Mouse (Mus musculus): ENCODE data around the gene Sbno2.

Gene Sbno2

DNA sequence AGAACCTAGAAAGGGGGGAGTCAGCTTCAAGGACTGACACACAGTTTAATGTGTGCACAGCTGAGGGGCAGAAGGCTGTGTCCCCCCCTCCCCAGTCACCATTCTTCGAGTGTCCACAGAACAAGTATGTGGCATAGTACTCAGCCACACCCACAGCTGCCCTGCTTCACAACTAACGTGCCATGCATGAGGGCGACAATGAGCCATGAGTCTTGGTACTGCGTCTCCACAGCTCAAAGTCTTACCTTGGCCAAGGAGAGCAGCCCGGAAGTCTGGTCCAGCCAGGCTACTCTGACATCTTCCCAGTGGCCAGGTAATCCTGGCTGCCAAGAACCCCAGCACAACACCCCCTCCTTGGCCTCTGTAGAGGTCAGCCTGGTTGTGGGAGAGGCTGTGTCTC is 12.7 kb downstream of the Sbno2 start:
- no peak for DNase-seq (ENCODE audit: low spot score in 2 of 2)

DNA sequence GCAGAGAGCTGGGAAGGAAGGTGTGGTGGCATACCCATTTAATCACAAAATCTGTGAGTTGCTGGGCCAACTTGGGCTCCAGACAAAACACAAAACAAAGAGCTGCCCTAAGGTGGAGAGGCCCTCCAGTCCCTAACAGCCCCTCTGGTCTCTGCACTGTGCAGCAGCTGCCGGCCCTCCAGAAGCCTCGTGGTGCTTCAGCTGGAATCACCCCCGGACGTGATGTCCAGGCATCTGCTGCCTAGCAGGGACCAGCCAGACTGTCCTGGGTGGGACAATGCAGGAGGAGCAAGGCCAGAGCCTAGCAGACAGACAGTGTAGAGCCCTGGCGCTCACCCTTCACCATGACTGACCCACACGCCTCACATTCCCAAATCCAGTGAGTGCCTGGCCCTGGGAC is 13.8 kb downstream of the Sbno2 start:
- no peak for DNase-seq (ENCODE audit: low spot score in 2 of 2)

- no peak for DNase-seq (ENCODE audit: low spot score in 2 of 2)
Measured at GRCm38 (mm10) chr10:80089146-80089545, 16.2 kb downstream of the Sbno2 start.

GRCm38 (mm10) chr10:80087483-80087882 is 17.9 kb downstream of the Sbno2 start:
- no peak for DNase-seq (ENCODE audit: low spot score in 2 of 2)

DNA sequence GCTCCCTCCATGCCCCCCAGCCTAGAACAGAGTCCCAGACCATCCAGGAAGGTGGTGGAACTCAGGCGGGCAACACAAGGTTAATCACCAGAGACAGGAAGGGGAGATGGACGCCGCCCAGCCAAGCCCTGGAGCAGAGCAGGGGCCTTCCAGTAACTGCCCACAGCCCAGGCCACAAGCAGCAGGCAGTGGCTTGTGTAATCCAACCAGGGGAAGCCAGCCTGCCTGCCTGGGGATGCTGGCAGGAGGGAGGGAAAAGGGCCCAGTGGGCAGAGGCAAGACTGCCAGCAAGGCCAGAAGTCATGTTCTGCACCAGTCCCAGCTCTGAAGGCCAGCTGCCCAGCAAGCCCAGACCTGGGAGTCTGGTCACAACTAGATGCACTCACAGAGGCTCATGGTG is 18.5 kb downstream of the Sbno2 start:
- DNase-seq (ENCODE audit: low spot score in 2 of 2), result no peak

DNA sequence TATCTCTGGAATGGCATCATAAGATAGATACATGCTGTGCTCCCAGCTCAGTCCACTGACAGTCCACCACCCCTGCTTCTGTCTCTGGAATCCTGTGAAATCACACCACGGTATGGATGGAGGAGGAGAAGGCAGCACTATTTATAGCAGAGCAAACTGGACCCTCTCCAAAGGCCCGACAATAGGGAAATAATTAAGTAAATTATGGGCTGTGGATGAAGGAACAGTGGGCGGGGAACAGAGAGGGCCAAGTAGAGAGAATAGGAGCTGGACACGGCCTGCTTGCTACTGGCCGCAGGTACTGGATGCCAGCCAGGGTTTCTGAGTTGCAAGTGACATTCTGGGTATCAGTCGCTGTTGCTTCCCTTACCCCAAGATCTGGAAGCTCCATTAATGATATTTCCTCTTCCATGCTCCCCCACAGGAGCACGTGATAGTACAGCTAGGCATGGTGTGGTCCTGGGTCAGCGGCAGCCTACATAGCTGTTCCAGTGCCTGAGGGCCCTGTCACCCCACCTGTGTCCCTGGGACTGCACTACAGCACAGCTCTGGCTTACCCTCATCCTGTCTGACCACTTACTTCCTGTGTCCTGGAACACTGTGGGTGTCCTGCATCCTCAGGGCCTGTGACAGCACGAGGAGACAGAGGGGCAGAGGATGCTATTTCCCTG is 20.4 kb downstream of the Sbno2 start:
- no peak for DNase-seq (ENCODE audit: low spot score in 2 of 2)

- DNase-seq (ENCODE audit: low spot score in 2 of 2), result no peak
Measured at GRCm38 (mm10) chr10:80081075-80081474, 24.3 kb downstream of the Sbno2 start.

- DNase-seq (ENCODE audit: low spot score in 2 of 2), result no peak
Measured at GRCm38 (mm10) chr10:80080396-80081070, 24.8 kb downstream of the Sbno2 start.

DNA sequence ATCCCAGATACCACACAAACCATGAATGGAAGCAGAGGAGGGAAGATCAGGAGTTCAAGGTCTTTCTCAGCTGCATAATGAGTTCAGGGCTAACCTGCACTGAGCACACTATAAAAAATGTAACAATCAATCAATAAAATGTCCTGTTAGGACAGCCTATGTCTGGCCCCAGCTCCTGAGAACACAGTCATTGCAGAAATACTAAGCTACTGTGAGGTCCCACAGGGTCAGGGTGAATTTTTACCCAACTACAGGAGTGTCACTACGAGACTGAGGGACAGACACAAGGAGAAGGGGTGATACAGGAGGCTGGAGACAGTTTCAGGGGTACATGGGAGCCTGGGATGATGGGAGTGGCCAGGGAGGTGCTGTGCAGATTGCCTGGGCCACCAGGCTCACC is 27.0 kb downstream of the Sbno2 start:
- no peak for DNase-seq (ENCODE audit: low spot score in 2 of 2)

GRCm38 (mm10) chr10:80077312-80077711 is 28.1 kb downstream of the Sbno2 start:
- no peak for DNase-seq (ENCODE audit: low spot score in 2 of 2)

- DNase-seq (ENCODE audit: low spot score in 2 of 2), result no peak
Measured at GRCm38 (mm10) chr10:80076386-80076785, 29.0 kb downstream of the Sbno2 start.

DNA sequence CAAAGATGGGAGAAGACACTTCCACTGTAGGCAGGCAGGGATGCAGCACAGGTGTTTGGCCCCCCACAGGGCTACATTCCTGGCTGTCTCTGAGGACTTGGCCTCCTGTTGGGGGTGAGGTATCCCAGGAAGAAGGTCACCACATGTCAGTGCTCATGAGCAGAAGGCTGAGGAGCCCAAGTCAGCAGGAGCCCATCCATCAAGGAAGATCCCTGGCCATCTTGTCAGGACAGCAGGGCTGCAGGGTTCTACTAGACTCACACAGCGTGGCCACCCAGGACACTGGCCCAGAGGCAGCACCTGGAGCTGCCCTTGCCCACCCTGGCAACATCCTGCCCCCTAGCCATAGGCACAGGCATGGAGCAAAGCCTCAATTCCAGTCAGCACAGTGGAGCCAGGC is 29.4 kb downstream of the Sbno2 start:
- no peak for DNase-seq (ENCODE audit: low spot score in 2 of 2)

- peak; percentile 23 to 45 for DNase-seq (ENCODE audit: low spot score in 2 of 2)
Measured at GRCm38 (mm10) chr10:80074813-80075601, 30.4 kb downstream of the Sbno2 start.

GRCm38 (mm10) chr10:80072623-80073489 is 32.5 kb downstream of the Sbno2 start:
- no peak for DNase-seq (ENCODE audit: low spot score in 2 of 2)

GRCm38 (mm10) chr10:80071516-80071900 is 33.9 kb downstream of the Sbno2 start:
- DNase-seq (ENCODE audit: low spot score in 2 of 2), result no peak

- peak; percentile 40 to 49 for DNase-seq (ENCODE audit: low spot score in 2 of 2)
Measured at GRCm38 (mm10) chr10:80070837-80071515, 34.4 kb downstream of the Sbno2 start.

DNA sequence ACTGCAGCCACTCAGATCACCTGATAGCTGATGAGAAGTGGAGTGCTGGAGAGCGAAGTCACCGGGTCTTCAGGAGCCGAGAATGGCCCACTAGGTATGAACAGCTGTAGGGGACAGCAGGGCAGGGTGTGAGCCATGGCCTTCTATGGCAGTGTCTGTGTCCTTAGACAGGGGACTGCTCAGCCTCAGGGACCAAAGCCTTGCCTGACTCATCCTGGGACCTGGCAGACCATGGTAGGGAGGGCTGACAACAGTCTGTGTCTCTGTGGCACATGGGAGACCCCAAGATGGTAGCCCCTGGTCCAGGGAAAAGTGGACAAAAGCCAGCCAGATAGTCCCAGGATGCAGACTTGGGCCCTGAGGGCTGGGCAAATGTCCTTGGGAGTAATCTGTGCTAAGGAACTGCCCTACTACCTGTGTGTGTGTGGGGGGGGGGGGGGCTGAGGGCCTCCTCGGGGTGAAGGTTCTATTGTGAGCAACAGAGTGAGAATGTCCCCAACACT is 35.4 kb downstream of the Sbno2 start:
- DNase-seq (ENCODE audit: low spot score in 2 of 2), result no peak

DNA sequence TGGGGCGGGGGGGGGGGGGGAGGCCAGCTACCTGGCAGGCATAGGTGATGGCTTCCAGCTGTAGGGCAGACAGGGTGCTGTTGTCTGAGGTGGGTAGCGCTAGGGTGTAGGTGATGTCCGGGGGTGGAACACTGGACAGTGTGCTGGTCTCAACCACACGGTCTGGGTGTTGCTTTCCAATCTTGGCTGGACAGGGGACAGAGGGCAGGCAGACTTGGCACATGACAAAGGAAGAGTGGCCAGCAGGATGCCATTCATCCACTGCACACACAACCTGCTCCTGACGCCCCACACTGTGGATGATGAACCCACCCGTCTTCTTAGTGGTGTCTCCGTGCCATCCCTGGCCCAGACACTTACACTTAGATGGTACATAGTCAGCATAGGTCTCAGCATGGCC is 36.1 kb downstream of the Sbno2 start:
- no peak for DNase-seq (ENCODE audit: low spot score in 2 of 2)

GRCm38 (mm10) chr10:80063877-80064650 is 41.3 kb downstream of the Sbno2 start:
- DNase-seq (ENCODE audit: low spot score in 2 of 2), result no peak

DNA sequence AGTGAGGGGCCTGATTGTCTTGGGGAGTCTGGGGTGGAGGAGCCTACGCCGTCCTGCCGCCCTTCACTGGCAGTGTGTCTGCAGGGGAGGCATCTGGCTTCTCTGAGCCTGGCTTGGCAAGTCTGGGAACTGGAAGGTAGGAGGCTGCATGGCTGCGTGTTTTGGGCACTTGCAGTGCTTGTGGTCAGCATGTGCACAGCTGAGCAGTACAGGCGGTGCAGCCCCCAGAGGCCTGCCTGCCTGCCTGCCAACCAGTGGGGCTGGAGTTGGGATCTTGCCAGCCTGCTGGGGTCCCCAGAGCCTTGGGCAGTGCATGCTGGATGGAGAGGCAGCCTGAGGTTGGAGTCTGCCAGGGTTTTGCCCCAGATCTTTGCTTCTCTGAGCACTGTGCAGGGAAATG is 42.3 kb downstream of the Sbno2 start:
- DNase-seq (ENCODE audit: low spot score in 2 of 2), result no peak
